Mouse (Mus musculus) gastrocnemius, adult 18-20 months (tissue): ENCODE results near the gene Klra4. TPM values are rescaled to one million over a fixed set of nuclear protein-coding genes. Genes with fewer than 3 reads are reported as not detected.
"Not testable (repeated sequence)": the region's sequence is repeated elsewhere in the genome, so short reads cannot be mapped to it uniquely, and the experiment has no call there.

Source experiments
- DNase-seq: peaks from one replicate; pipeline ENCODE4 v3.0.0; 2021; ENCODE audit warnings: low spot score
- long read RNA-seq, 2 experiments: library from polyadenylated mRNA; stranded (forward); transcript quantifications; one replicate each; pipeline ENCODE4 v2.0.0; 2021
- total RNA-seq, 2 experiments: library from RNA; stranded (reverse); gene quantifications; 2 replicates each; pipeline ENCODE4 v1.2.3; 2021

The Klra4 gene
- not detected for total RNA-seq
- long read RNA-seq, experiment 1 = 0 reads
- long read RNA-seq, experiment 2 = 0 reads

DNA sequence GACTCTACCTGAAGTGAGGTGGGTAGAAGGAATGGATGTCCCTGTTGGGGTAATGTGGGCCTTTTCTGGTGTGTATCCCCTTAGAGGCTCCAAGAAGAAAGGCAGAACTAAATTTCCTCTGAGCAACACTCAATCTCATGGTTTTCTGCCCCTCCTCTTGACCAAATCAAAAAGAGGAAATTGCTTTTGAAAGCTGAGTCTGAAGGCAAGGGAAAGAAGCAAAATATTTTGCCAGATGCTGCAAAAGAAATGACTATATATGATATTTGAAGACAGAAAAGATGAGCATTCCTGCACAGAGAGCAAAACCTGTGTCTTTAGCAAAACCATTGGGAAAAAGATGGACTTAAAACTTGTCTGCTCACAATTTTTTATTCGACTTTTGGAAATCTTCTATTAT is at the start of gene Klra4:
TSS of gene Klra4 (minus strand) at position 101 of the 400 bp plus-strand sequence.
- DNase-seq = not testable (repeated sequence)

DNA sequence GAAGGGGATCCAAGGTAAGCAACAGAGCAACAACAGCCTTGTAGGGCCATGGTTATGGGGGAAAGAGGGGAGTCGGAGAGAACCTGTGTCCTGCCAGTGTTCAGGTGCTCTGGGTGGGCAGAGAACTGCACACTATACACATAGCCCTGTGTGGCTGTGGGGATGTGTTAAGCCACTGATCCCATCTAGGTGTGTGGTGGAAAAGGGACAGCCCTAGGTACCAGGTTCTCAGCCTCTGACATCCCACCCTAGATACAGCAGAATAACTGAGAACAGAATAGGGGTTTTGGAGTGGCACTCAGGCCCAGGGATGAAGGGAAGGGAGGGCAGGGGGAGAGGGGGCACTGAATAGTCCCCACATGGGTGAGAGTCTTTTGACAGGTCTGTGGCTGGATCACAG is 43.4 kb upstream of the Klra4 start:
- no peak for DNase-seq

DNA sequence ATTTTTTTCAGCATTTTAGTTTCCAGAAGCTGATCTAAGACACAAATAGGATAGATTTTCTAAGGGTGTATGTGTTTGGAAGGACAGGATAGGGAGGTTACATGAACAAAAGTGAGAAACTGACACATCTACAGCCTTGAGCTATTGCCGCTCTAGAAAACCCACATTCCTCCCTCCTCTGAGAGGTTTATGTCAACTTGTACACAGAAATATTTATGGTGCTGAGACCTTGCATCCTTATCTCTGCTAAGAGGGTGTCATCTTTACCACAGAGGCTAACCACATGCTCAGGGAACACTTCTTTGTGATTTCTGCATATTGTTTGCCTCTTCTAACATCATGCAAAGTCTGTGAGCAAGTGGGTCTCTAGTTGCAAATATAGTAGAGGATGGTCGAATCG is 35.7 kb upstream of the Klra4 start:
- DNase-seq = not testable (repeated sequence)

DNA sequence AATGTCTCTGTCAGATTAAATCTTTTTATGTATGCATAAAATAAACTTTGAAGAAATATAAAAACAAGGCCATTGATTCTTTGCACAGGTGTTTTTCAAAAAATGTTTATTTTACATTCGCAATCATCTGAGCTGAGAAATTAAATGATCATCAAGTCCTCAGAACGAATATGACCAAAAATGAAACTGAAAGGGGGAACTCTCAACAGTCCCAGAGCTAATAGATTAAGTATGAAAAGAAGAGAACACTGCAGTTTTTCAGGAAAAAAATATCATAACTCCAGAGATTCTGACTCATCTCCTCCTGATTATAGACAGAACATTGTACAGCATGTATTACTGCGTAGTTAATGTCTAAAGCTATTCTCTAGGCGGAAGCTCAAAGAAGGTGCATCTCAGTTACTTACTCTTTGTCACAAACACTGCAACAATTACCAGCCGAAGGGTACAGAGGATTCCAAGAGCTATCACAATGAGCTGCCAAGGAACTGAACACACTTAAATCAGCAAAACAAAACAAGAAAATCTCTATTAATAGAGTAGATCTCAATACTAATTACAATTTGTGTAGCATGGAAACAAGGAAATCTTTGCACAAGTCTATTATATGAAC is 25.4 kb upstream of the Klra4 start:
- DNase-seq = no peak

DNA sequence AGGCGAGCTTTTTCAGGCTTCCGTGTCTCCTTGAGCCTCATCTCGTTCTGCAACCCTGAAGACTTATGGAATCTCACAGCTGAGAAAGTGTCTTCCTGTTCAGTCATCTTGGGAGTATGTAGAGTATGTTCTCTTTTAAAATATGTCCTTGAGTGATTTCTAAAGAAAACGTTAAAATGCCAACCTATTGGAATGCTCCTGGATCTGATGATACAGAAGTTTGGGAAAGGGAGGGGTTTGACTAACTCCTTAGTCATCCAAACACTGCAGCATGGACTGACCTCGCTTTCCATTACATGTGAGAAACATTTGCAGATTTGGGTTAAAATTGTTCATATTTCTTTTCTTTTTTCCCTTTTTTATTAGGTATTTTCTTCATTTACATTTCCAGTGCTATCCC is 1.9 kb downstream of the Klra4 start:
- DNase-seq = no peak

DNA sequence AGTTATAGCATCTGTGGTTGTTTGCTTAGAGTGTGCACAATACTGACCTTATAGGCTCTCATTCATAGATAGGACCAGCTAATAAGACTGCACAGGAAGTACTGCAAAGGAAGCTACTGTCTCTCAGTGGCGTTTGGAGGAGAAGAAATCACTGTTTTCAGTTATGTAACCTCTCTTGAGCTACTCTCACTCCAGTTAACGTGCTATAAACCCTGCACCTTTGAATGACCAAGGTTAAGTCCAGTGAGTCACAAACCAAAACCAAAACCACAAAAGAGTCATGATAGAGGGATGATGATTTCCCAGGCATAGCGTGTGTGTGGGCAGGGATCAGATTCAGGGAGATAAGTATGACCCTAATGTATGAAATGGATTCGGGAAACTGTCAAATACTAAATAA is 31.9 kb downstream of the Klra4 start:
- DNase-seq = not testable (repeated sequence)

DNA sequence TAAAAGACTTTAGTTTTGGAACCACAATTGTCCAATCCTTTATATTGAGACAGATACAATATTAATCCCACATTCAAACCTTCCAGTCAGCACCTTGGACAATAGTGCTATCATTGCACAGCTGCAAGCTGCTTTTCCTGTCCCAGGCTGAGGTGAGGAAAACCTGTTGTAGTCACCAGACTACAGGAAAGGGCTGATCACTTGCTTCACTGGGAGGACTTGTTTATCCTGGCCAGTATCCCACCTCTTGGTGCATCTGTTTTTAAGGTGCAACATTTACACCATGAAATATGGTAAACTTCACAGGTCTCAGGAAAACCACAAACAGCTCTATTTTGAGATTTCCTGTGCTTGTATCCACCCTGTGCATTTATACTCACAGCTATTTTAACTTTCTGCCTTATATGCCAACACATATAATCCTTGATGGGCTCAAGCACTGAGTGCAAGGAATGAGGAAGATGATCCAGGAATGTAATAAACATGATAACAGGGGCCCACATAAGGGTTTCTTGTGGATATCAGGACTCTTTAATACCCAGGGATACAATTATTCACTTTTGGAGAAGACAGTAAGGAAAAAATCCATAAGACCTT is 35.5 kb downstream of the Klra4 start:
- not testable (repeated sequence) for DNase-seq

DNA sequence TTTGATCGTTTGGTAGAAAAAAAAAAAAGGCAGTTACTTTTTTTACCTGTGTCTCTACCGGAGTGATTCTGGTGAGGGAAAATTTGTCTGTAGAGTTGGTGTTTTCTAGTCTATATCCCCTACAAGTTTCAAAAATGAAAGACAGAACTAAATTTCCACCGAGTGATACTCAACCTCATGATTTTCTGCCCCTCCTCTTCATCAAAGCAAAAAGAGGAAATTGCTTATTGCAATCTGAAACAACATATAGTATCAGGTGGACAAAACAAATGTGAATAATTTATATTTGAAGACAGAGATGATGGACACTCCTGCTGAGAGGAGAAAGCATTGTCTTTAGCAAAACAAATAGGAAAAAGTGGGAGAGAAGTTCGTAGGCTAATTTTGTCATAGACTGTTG is 40.2 kb downstream of the Klra4 start, which contains the start of gene Klra6:
TSS of gene Klra6 (minus strand) at position 101 of the 400 bp plus-strand sequence.
- no peak for DNase-seq

Other genes starting within 250 kb of the Klra4 start
- not detected for gene Gm17631, start 204.6 kb downstream of the Klra4 start, total RNA-seq
- not detected for gene Klra17, start 190.6 kb downstream of the Klra4 start, total RNA-seq
- not detected for gene Klra5, start 149.6 kb downstream of the Klra4 start, total RNA-seq
- not detected for gene Klra6, start 40.3 kb downstream of the Klra4 start, total RNA-seq
- gene Klra8, start 62.6 kb upstream of the Klra4 start, total RNA-seq = under 1 TPM in 1 of 2 experiments, not detected in 1; 0.31 TPM
- gene Klra9, start 125.8 kb upstream of the Klra4 start, total RNA-seq = under 1 TPM in 1 of 2 experiments, not detected in 1; 0.26 TPM
- not detected for gene Klra7, start 166.1 kb upstream of the Klra4 start, total RNA-seq
- gene Klra10, start 214.7 kb upstream of the Klra4 start, total RNA-seq = under 1 TPM in 1 of 2 experiments, not detected in 1; 0.28 TPM